Mouse (Mus musculus) megakaryocyte, adult 5-6 weeks (primary cell): Measurements from ENCODE around the gene Atp13a3. TPM values are rescaled to one million over a fixed set of nuclear protein-coding genes. Genes with fewer than 3 reads are reported as not detected.
"Not testable (repeated sequence)": the region's sequence is repeated elsewhere in the genome, so short reads cannot be mapped to it uniquely, and the experiment has no call there.

ENCODE experiments used
- ATAC-seq: 2 replicates; pipeline ENCODE4 v1.8.0; 2016; ENCODE audit warnings: mild to moderate bottlenecking, inconsistent platforms; ENCODE audit not compliant: poor library complexity, severe bottlenecking
- total RNA-seq, 2 experiments: library from RNA; stranded (forward) in 1 of 2; stranded (reverse) in 1 of 2; fragments of 153-499, 151-499 nt in 1 of 2; fragments of 221-1000, 200-1000 nt in 1 of 2; gene quantifications; 2 replicates each; pipeline versions ENCODE4 v1.2.3 to v1.2.4; 2015 to 2017

Gene Atp13a3
- total RNA-seq, 2 experiments from 2014 or later, result 87.7 to 101 TPM

- peak; percentile 30; the same call in 1 of the 2 replicates for ATAC-seq
Observed at GRCm38 (mm10) chr16:30364604-30365003, 41.2 kb downstream of the Atp13a3 start.

- no peak for ATAC-seq
Observed at GRCm38 (mm10) chr16:30362528-30362927, 43.2 kb downstream of the Atp13a3 start.

GRCm38 (mm10) chr16:30353489-30353888 lies 52.3 kb downstream of the Atp13a3 start:
- ATAC-seq, result not testable (repeated sequence)

- no peak for ATAC-seq
Observed at GRCm38 (mm10) chr16:30314236-30314635, 91.5 kb downstream of the Atp13a3 start.

- no peak for ATAC-seq
Observed at GRCm38 (mm10) chr16:30310647-30311046, 95.1 kb downstream of the Atp13a3 start, which contains the start of gene Gp5. Gene Gp5, minus strand, starts transcription at chr16:30310779.

GRCm38 (mm10) chr16:30310171-30310515 lies 95.6 kb downstream of the Atp13a3 start:
- no peak for ATAC-seq

- ATAC-seq, result peak; percentile 60
Observed at GRCm38 (mm10) chr16:30309395-30310170, 96.2 kb downstream of the Atp13a3 start.

- ATAC-seq, result peak; percentile 58
Observed at GRCm38 (mm10) chr16:30308616-30309394, 97.0 kb downstream of the Atp13a3 start.

GRCm38 (mm10) chr16:30307961-30308615 lies 97.7 kb downstream of the Atp13a3 start:
- no peak for ATAC-seq

- ATAC-seq, result no peak
Observed at GRCm38 (mm10) chr16:30307306-30307705, 98.5 kb downstream of the Atp13a3 start.

- no peak for ATAC-seq
Observed at GRCm38 (mm10) chr16:30306102-30306501, 99.7 kb downstream of the Atp13a3 start.

- no peak for ATAC-seq
Observed at GRCm38 (mm10) chr16:30304236-30304635, 101.5 kb downstream of the Atp13a3 start.

- no peak for ATAC-seq
Observed at GRCm38 (mm10) chr16:30303411-30303810, 102.4 kb downstream of the Atp13a3 start.

GRCm38 (mm10) chr16:30302686-30303085 lies 103.1 kb downstream of the Atp13a3 start:
- ATAC-seq, result no peak

GRCm38 (mm10) chr16:30299711-30300277 lies 106.0 kb downstream of the Atp13a3 start:
- ATAC-seq, result no peak

GRCm38 (mm10) chr16:30297450-30297849 lies 108.3 kb downstream of the Atp13a3 start:
- no peak for ATAC-seq

GRCm38 (mm10) chr16:30296601-30297275 lies 109.0 kb downstream of the Atp13a3 start:
- no peak for ATAC-seq

GRCm38 (mm10) chr16:30295106-30295505 lies 110.7 kb downstream of the Atp13a3 start:
- ATAC-seq, result no peak

GRCm38 (mm10) chr16:30290436-30290835 lies 115.3 kb downstream of the Atp13a3 start:
- no peak for ATAC-seq

- ATAC-seq, result no peak
Observed at GRCm38 (mm10) chr16:30285701-30286100, 120.1 kb downstream of the Atp13a3 start.
